Mouse (Mus musculus) heart, embryonic 14.5 days (tissue): ENCODE data around the gene Ccdc190. TPM values are rescaled to one million over a fixed set of nuclear protein-coding genes. Genes with fewer than 3 reads are reported as not detected.

Experiments used
- ATAC-seq: fragments of 200-750 bp; cut with Nextera tagmentation; 2 replicates; pipeline ENCODE4 v1.8.0; 2017; ENCODE audit warnings: low read depth, moderate TSS enrichment; ENCODE audit not compliant: insufficient number of reproducible peaks, insufficient read depth, low FRiP score
- H3K27ac ChIP-seq, 2 experiments: fragments of 200-500 bp in 1 of 2; fragments of 300-500 bp in 1 of 2; sonication (generic) in 1 of 2; replicated peaks in 1 of 2; 2 replicates each; pipeline ENCODE4 v1.5.1; 2012 to 2014; ENCODE audit warnings: low read depth in 2 of 2, low read length in 2 of 2, control low read depth in 1 of 2, mild to moderate bottlenecking in 1 of 2, mixed read lengths in 1 of 2; ENCODE audit not compliant: control insufficient read depth in 1 of 2, insufficient read depth in 1 of 2
- H3K27me3 ChIP-seq: fragments of 300-500 bp; sonication (generic); 2 replicates; pipeline ENCODE4 v1.6.1; 2014; ENCODE audit warnings: mild to moderate bottlenecking, low read length, control low read depth; ENCODE audit not compliant: control insufficient read depth, insufficient read depth
- H3K36me3 ChIP-seq: fragments of 300-500 bp; sonication (generic); 2 replicates; pipeline ENCODE4 v1.6.1; 2014; ENCODE audit warnings: mild to moderate bottlenecking, control low read depth, low read length, mixed read lengths; ENCODE audit not compliant: control insufficient read depth, insufficient read depth
- H3K4me1 ChIP-seq, 2 experiments: fragments of 200-500 bp in 1 of 2; fragments of 300-500 bp in 1 of 2; sonication (generic) in 1 of 2; 2 replicates each; pipeline ENCODE4 v1.6.1; 2012 to 2014; ENCODE audit warnings: low read length in 2 of 2, control low read depth in 1 of 2, mixed read lengths in 1 of 2; ENCODE audit not compliant: control insufficient read depth in 2 of 2, insufficient read depth in 2 of 2
- H3K4me2 ChIP-seq: fragments of 300-500 bp; sonication (generic); 2 replicates; pipeline ENCODE4 v1.6.1; 2014; ENCODE audit warnings: mild to moderate bottlenecking, low read length
- H3K4me3 ChIP-seq, 2 experiments: fragments of 200-500 bp in 1 of 2; fragments of 300-500 bp in 1 of 2; sonication (generic) in 1 of 2; 2 replicates each; pipeline ENCODE4 v1.5.1; 2012 to 2014; ENCODE audit warnings: low read length in 2 of 2, mild to moderate bottlenecking in 2 of 2, control low read depth in 1 of 2, low read depth in 1 of 2, moderate library complexity in 1 of 2; ENCODE audit not compliant: control insufficient read depth in 1 of 2, insufficient read depth in 1 of 2
- H3K9ac ChIP-seq: fragments of 300-500 bp; sonication (generic); 2 replicates; pipeline ENCODE4 v1.6.1; 2014; ENCODE audit warnings: mild to moderate bottlenecking, low read length
- H3K9me3 ChIP-seq: fragments of 300-500 bp; sonication (generic); 2 replicates; pipeline ENCODE4 v1.6.1; 2016; ENCODE audit warnings: low read length, control low read depth; ENCODE audit not compliant: control insufficient read depth
- WGBS: fragments of 180-500 bp; shearing (Covaris S2); extraction: QIAGEN DNeasy Blood & Tissue Kit; methylation state at CpG from one replicate; pipeline ENCODE4 v1.1.7; 2014; 5-methylcytosine and 5-hydroxymethylcytosine counted together
- polyA plus RNA-seq: library from polyadenylated mRNA; unstranded; fragments of >200 nt; fragmentation: Nextera tagmentation; extraction: Ambion mirVana; gene quantifications from 2 replicates; pipeline ENCODE4 v1.2.1, GENCODE M21; 2014

Gene Ccdc190
- polyA plus RNA-seq, 1 experiment from 2014 or later = not detected

DNA sequence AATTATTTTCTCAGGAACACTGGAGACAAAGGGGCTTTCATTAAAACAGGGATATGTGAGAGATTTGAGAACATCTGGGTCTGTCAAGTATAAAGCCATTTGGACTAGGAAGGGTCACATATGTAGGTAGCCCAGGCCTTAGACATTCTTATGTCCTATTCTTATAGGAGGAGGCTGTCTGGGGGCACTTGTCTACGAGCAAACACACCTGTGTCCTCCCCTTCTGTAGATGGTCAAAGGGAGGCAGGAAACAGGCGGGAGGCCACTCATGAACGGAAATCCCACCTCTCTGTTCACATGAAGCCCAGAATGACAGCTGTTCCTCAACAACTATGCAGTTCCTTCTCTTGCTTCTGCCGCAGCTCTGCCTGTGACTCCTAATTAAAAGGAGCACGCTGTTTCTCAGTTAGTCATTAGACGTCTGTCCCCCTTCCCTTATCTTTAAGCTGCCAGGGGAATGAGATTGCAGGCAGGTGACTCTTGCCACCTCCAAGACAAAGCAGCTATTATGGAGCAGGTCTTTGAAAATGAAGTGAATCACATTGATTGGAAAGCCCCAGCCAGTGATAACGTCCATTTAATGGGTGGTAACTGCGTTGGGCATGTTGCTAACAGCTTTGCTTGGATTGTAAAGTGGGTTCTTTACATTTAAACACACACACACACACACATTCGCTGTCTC is 11.2 kb upstream of the Ccdc190 start:
- Histone ChIP-seq H3K27me3 (peaks cover 3% of the 10 kb centered on the region), H3K4me3 (no peak overlapping the region), H3K36me3 (no peaks in the 10 kb centered on the region), H3K27ac (no peak overlapping the region), H3K4me1 (0 out of 4 replicates have a peak, but pooled peaks cover 0 to 2% of the 10 kb centered on the region in 2 experiments), H3K4me2 (no peak overlapping the region), H3K9ac (no peak overlapping the region), H3K9me3 (no peaks in the 10 kb centered on the region)
- ATAC-seq = no peak
- 41% methylated on average over 9 of the region's 9 CpGs for WGBS

DNA sequence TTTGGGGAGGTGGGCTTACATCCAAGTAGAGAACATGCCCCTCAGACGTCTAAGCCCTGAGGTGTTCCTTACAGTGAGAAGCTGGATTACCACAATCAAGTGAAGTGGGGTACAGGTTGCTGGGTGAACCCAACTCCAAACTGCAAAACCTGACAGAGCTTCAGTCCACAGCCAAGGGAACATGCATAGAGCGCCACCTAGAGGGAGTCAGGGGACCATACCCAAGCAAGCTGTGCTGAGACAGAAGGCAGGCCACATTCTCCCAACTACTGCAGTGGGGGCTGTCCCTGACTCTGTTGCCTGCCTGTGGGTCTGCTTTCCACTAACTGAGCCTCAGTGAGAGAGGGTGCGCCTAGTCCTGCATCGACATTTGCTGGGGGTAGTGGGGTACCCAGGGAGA is 10.4 kb upstream of the Ccdc190 start:
- WGBS = 25% methylated on average over 4 of the region's 4 CpGs
- no peak overlapping the region for H3K9ac ChIP-seq
- ATAC-seq = no peak

DNA sequence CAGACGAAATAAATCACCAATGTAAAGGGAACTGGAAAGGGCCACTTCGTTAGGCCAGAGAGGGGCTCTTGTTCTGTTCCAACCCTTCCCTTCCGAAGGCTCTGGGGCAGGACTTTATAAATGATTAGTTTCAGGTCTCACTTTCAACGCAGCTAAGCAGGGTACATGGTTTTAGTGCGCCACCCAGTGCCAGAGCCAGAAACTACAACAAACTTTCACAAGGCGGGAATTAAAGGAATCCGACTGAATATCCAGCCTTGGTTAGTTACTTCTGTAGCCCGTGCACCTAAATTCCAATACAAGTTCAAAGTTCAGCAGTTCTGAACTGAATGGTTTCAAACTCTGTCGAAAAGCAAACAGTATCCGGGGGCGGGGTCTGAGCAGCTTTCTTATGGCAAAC is 9.2 kb upstream of the Ccdc190 start:
- Histone ChIP-seq H3K36me3 (no peaks in the 10 kb centered on the region), H3K4me2 (peak overlapping the region; percentile 11), H3K4me3 (no peak overlapping the region), H3K4me1 (0 out of 4 replicates have a peak, but pooled peaks cover 0 to 2% of the 10 kb centered on the region in 2 experiments), H3K9ac (peak overlapping the region; percentile 35; the same call in 1 of the 2 replicates), H3K9me3 (no peaks in the 10 kb centered on the region), H3K27me3 (peaks cover 3% of the 10 kb centered on the region), H3K27ac (no peak overlapping the region)
- WGBS = 6% methylated on average over 11 of the region's 11 CpGs
- ATAC-seq = no peak

More for the DNA sequence above, 10.4 kb upstream of the Ccdc190 start:
- no peaks in the 10 kb centered on the region for H3K36me3 ChIP-seq
- H3K27ac ChIP-seq = no peak overlapping the region
- no peak overlapping the region for H3K4me2 ChIP-seq
- no peaks in the 10 kb centered on the region for H3K9me3 ChIP-seq
- no peak overlapping the region for H3K4me3 ChIP-seq
- H3K27me3 ChIP-seq = peaks cover 3% of the 10 kb centered on the region
- 0 out of 4 replicates have a peak, but pooled peaks cover 0 to 2% of the 10 kb centered on the region in 2 experiments for H3K4me1 ChIP-seq

- H3K9me3 ChIP-seq = no peaks in the 10 kb centered on the region
- H3K36me3 ChIP-seq = no peaks in the 10 kb centered on the region
- no peak for ATAC-seq
- WGBS = 29% methylated on average over 8 of the region's 8 CpGs
- H3K4me3 ChIP-seq = no peak overlapping the region
- H3K4me2 ChIP-seq = peak overlapping the region; percentile 35; the same call in 1 of the 2 replicates
- H3K27me3 ChIP-seq = peaks cover 3% of the 10 kb centered on the region
- H3K9ac ChIP-seq = no peak overlapping the region; the same call in 1 of the 2 replicates
- H3K27ac ChIP-seq = no peak overlapping the region
- 0 out of 4 replicates have a peak, but pooled peaks cover 0 to 2% of the 10 kb centered on the region in 2 experiments for H3K4me1 ChIP-seq
Observed at GRCm38 (mm10) chr1:169921710-169922211, 6.7 kb upstream of the Ccdc190 start.

DNA sequence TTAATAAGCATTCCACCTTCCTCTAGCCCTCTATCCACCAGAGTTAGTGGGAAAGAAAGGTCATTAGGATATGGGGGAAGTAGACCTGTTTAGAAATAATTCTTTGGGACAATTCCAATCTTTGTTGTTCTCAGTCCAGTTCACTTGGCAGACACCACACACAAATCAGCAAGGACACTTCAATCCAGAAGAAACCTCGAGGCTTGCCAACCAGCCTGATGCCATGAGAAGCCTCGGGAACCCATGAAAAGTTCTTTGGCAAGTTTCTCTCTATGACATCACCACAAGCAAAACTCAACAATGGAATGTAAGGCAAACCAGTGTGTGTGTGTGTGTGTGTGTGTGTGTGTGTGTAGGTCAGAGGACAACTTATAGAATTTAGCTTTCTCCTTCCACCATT is 3.9 kb upstream of the Ccdc190 start:
- peaks cover 0 to 2% of the 10 kb centered on the region in 2 experiments; a peak in 1 of 4 replicates for H3K4me1 ChIP-seq
- no peak for ATAC-seq
- H3K27ac ChIP-seq = no peak overlapping the region
- H3K36me3 ChIP-seq = no peaks in the 10 kb centered on the region
- no peak overlapping the region for H3K9ac ChIP-seq
- H3K9me3 ChIP-seq = no peaks in the 10 kb centered on the region
- H3K4me3 ChIP-seq = no peak overlapping the region
- no peak overlapping the region for H3K4me2 ChIP-seq
- peaks cover 2% of the 10 kb centered on the region for H3K27me3 ChIP-seq
- WGBS = 57% methylated on average over 2 of the region's 2 CpGs

GRCm38 (mm10) chr1:169927753-169928369 is 587 bp upstream of the Ccdc190 start:
- Histone ChIP-seq H3K9ac (no peak overlapping the region), H3K27ac (no peak overlapping the region), H3K4me1 (peaks cover 0 to 2% of the 10 kb centered on the region in 2 experiments; a peak in 1 of 4 replicates), H3K36me3 (no peaks in the 10 kb centered on the region), H3K27me3 (no peaks in the 10 kb centered on the region), H3K4me2 (no peak overlapping the region), H3K4me3 (no peak overlapping the region), H3K9me3 (no peaks in the 10 kb centered on the region)
- WGBS = 63% methylated on average over 8 of the region's 8 CpGs
- no peak for ATAC-seq

DNA sequence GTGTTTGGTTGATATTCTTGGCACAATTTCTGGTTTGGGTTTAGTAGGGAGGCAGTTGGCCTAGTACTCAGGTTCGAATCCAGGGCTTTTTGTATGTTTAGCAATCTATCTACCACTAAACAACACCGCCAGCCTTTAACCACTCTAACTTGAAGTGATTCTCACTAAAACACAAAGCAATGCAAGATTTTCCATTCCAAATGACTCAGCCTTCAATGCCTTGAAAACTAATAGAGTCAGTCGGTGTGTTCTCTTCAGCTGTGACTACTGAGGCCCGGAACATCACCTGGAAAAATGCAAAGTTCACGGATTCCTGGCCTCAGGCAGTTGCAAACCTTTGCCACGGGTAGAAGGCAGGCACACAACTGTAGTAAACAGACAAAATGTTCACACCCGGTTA is 3.2 kb downstream of the Ccdc190 start:
- 78% methylated on average over 7 of the region's 7 CpGs for WGBS
- Histone ChIP-seq H3K36me3 (no peaks in the 10 kb centered on the region), H3K27me3 (no peaks in the 10 kb centered on the region), H3K4me1 (peaks cover 0 to 6% of the 10 kb centered on the region in 2 experiments; a peak in 2 of 4 replicates), H3K27ac (no peak overlapping the region), H3K9me3 (no peaks in the 10 kb centered on the region), H3K4me2 (no peak overlapping the region), H3K9ac (no peak overlapping the region), H3K4me3 (no peak overlapping the region)
- ATAC-seq = no peak
